Mouse (Mus musculus) hindbrain, embryonic 12.5 days (tissue): ENCODE measurements around the gene Syncrip. TPM values are rescaled to one million over a fixed set of nuclear protein-coding genes. Genes with fewer than 3 reads are reported as not detected.
A peak's percentile ranks its signal among the peaks of the same experiment; 100 is the strongest.
"Not testable (repeated sequence)": the region's sequence is repeated elsewhere in the genome, so short reads cannot be mapped to it uniquely, and the experiment has no call there.

Experiments used
- ATAC-seq: fragments of 200-750 bp; cut with Nextera tagmentation; 2 replicates; pipeline ENCODE4 v1.8.0; 2017; ENCODE audit warnings: moderate TSS enrichment; ENCODE audit not compliant: low FRiP score
- H3K27ac ChIP-seq: fragments of 300-500 bp; sonication (generic); 2 replicates; pipeline ENCODE4 v1.5.1; 2016; ENCODE audit warnings: mild to moderate bottlenecking
- H3K27me3 ChIP-seq: fragments of 300-500 bp; sonication (generic); 2 replicates; pipeline ENCODE4 v1.6.1; 2016; ENCODE audit warnings: mild to moderate bottlenecking
- H3K36me3 ChIP-seq: fragments of 300-500 bp; sonication (generic); 2 replicates; pipeline ENCODE4 v1.6.1; 2016; ENCODE audit warnings: mild to moderate bottlenecking
- H3K4me1 ChIP-seq: fragments of 300-500 bp; sonication (generic); 2 replicates; pipeline ENCODE4 v1.6.1; 2016
- H3K4me2 ChIP-seq: fragments of 300-500 bp; sonication (generic); replicated peaks from 2 replicates; pipeline ENCODE4 v1.6.1; 2016; ENCODE audit warnings: mild to moderate bottlenecking
- H3K4me3 ChIP-seq: fragments of 300-500 bp; sonication (generic); 2 replicates; pipeline ENCODE4 v1.5.1; 2016; ENCODE audit warnings: mild to moderate bottlenecking
- H3K9ac ChIP-seq: fragments of 300-500 bp; sonication (generic); 2 replicates; pipeline ENCODE4 v1.6.1; 2016; ENCODE audit warnings: mild to moderate bottlenecking, moderate library complexity
- H3K9me3 ChIP-seq: fragments of 300-500 bp; sonication (generic); replicated peaks from 2 replicates; pipeline ENCODE4 v1.6.1; 2016; ENCODE audit warnings: mild to moderate bottlenecking
- WGBS: fragments of 180-500 bp; shearing (Covaris S2); methylation state at CpG from one replicate; pipeline ENCODE4 v1.1.7; 2016; 5-methylcytosine and 5-hydroxymethylcytosine counted together
- polyA plus RNA-seq: library from polyadenylated mRNA; unstranded; fragments of >200 nt; fragmentation: Nextera tagmentation; extraction: Ambion mirVana; gene quantifications from 2 replicates; pipeline ENCODE4 v1.2.1, GENCODE M21; 2016

Syncrip gene
- polyA plus RNA-seq, 1 experiment from 2014 or later: 119 TPM

DNA sequence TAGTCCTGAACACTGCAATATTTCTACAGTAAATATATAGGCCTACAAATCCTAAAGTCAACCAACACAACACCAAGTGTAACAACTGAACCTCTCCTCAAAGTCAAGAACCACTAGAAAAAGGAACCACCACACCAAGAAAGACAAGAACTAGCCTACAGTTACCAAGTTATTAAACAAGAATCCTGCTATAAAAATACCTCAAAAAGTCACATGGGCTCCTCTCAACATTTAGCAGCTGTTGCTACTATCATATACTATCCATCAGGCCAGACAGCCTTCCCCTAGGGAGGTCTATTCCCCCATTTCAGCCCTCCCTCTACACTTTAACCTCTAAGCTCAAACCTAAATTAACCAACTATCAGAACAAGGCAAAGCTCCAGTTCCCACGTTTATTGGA, 2.3 kb downstream of the Syncrip start:
- H3K4me2 ChIP-seq: peak overlapping the region; percentile 77
- no peaks in the 10 kb centered on the region for H3K27me3 ChIP-seq
- H3K27ac ChIP-seq: no peak overlapping the region
- 6% methylated on average over 1 of the region's 1 CpGs for WGBS
- H3K9me3 ChIP-seq: no peaks in the 10 kb centered on the region
- H3K9ac ChIP-seq: peak overlapping the region; percentile 99
- peak overlapping the region; percentile 100 for H3K4me3 ChIP-seq
- H3K36me3 ChIP-seq: peaks cover 7% of the 10 kb centered on the region
- ATAC-seq: no peak
- H3K4me1 ChIP-seq: peaks cover 12% of the 10 kb centered on the region

DNA sequence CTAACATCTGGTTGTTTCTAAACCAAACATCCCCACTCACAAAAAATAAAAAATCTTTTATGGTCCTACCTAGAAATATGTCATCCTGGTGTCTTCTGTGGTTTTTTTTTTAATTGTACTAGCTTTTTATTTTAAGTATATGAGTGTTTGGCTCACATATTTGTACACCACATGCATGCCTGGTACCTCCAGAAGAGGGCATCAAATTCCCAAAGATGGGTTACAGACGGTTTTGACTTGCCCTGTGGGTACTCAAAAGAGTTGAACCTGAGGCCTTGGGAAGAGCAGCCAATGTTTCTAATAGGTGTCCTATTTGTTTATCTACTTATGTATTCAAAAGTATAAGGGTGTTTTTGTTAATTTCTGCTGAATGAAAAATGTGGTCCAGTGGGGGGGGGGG, 6.2 kb downstream of the Syncrip start:
- Histone ChIP-seq H3K9ac (no peak overlapping the region), H3K27ac (no peak overlapping the region), H3K4me2 (no peak overlapping the region), H3K4me1 (peaks cover 8% of the 10 kb centered on the region), H3K9me3 (no peaks in the 10 kb centered on the region), H3K36me3 (peaks cover 31% of the 10 kb centered on the region), H3K4me3 (no peak overlapping the region), H3K27me3 (no peaks in the 10 kb centered on the region)
- WGBS: 35% methylated on average over 1 of the region's 1 CpGs
- ATAC-seq: no peak

DNA sequence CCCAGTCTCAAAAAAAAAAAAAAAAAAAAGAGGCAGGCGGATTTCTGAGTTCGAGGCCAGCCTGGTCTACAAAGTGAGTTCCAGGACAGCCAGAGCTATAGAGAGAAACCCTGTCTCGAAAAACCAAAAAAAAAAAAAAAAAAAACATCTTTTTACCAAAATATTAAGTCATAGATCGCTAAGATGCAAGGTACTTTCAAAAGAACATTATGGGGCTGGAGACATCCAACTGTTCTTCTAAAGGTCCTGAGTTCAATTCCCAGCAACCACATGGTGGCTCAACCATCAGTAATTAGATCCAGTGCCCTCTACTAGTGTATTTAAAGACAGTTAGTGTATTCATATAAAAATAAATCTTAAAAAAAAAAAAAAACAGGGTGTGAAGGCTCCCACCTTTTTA, 21.4 kb downstream of the Syncrip start:
- H3K4me2 ChIP-seq, H3K4me1 ChIP-seq, H3K27me3 ChIP-seq, H3K4me3 ChIP-seq, H3K9ac ChIP-seq, ATAC-seq, H3K9me3 ChIP-seq, H3K27ac ChIP-seq: not testable (repeated sequence)
- 79% methylated on average over 2 of the region's 4 CpGs for WGBS
- peaks cover 42% of the 10 kb centered on the region for H3K36me3 ChIP-seq

DNA sequence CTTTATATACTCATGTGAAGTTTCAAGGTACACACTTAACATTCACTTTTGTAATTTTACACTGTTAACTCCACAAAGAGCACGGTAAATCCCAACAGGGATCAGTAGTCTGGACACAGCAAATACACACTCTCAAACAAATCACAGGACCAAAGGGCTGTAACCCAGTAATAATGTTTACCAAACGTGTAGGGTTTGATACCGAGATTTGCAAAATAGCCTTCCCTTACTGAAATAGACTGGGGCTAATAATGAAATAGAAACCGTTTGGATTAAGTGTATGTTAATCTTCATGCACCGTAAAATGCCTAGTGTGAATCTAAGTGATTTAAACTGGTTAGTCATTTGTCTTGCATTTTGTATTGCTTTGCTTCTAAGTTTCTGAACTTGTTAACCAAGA, 42.4 kb downstream of the Syncrip start:
- WGBS: 31% methylated on average over 5 of the region's 5 CpGs
- Histone ChIP-seq H3K4me2 (peak overlapping the region; percentile 90), H3K9ac (no peak overlapping the region)

DNA sequence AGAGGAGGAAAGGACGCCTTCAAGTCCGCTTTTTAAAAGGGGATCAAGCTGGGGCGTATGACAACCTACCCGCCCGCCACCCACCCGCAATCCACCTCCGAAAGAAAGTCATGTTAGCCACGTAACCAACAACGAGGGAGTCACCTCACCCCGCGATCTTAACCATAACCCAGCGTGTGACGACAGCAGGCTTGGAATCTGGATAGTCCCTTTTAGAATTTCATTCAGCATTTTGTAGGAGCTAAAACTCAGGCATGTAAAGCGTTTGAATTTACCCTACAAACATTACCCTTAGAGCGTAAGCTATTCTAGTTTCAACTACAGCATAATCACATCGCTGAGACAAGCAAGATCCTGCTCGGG, 43.2 kb downstream of the Syncrip start:
- no peaks in the 10 kb centered on the region for H3K27me3 ChIP-seq
- under 1% methylated on average over 17 of the region's 17 CpGs for WGBS
- H3K9ac ChIP-seq: peak overlapping the region; percentile 81
- ATAC-seq: no peak
- peak overlapping the region; percentile 71 for H3K4me3 ChIP-seq
- peak overlapping the region; percentile 90 for H3K4me2 ChIP-seq
- peak overlapping the region; percentile 88 for H3K27ac ChIP-seq
- no peaks in the 10 kb centered on the region for H3K9me3 ChIP-seq
- peaks cover 5% of the 10 kb centered on the region for H3K4me1 ChIP-seq
- H3K36me3 ChIP-seq: no peaks in the 10 kb centered on the region

More for the DNA sequence above, 42.4 kb downstream of the Syncrip start:
- Histone ChIP-seq H3K9me3 (no peaks in the 10 kb centered on the region), H3K4me3 (no peak overlapping the region), H3K4me1 (peaks cover 5% of the 10 kb centered on the region), H3K27me3 (no peaks in the 10 kb centered on the region), H3K27ac (no peak overlapping the region), H3K36me3 (0 out of 2 replicates have a peak, but pooled peaks cover 5% of the 10 kb centered on the region)
- no peak for ATAC-seq

DNA sequence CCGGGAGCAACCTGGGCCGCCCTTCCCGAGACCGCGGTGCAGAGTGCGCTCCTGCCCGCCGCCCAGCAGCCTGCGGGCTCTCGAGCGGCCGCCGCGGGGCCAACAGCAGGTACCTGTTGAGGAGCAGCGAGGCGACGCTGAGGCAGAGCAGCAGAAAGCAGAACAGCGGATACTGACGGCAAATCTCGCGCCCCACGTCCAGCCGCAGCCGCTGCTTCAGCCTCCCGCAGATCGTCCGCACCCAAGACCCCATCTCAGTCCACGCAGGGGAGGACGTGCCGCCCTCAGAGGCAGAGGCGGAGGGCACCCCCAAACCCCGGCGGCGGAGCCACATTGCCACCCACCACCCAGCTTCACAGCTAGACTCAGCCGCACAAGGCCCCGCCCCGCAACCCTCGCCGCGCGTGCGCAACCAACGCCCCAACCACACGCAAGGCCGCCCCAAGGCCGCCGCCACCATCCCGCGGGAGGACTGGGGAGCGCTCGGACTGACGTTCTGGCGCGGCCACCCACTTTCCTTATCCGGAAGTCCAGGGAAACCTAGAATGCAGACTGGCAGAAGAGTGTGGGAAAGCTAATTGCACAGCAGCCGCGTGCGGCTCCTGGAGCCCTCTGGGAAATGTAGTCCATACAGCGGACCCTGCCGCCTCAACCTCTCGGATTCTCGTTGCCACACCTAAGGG, 43.7 kb downstream of the Syncrip start, which contains the start of gene Snx14:
TSS of gene Snx14 (minus strand) at position 404 of the 683 bp plus-strand sequence.
- H3K27ac ChIP-seq: peak within 1 kb of the TSS; percentile 88
- H3K27me3 ChIP-seq: no peaks in the 10 kb centered on the region
- no peaks in the 10 kb centered on the region for H3K9me3 ChIP-seq
- H3K9ac ChIP-seq: peak within 1 kb of the TSS; percentile 81
- peaks cover 5% of the 10 kb centered on the region for H3K4me1 ChIP-seq
- ATAC-seq: peak; percentile 98
- peak within 1 kb of the TSS; percentile 71 for H3K4me3 ChIP-seq
- no peaks in the 10 kb centered on the region for H3K36me3 ChIP-seq
- H3K4me2 ChIP-seq: peak within 1 kb of the TSS; percentile 90
- WGBS: under 1% methylated on average over 62 of the region's 62 CpGs

DNA sequence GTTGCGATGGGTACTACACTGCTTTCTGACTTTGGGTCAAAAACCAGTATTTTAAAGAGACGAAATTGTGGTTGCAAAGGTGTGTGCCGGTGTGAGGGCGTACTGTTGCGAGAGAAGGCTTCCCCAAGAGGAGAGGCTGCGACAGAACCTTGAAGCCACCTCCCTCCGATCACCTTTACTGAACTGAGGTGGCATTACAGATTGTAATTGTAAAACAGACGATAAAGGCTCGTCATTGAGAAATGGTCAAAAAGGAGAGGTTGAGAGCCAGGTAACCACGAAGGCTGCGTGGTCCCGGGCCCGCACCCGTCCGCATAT, 44.2 kb downstream of the Syncrip start:
- Histone ChIP-seq H3K27me3 (no peaks in the 10 kb centered on the region), H3K4me1 (peaks cover 5% of the 10 kb centered on the region), H3K4me3 (peak overlapping the region; percentile 71), H3K9me3 (no peaks in the 10 kb centered on the region), H3K27ac (peak overlapping the region; percentile 88), H3K4me2 (peak overlapping the region; percentile 90), H3K36me3 (no peaks in the 10 kb centered on the region), H3K9ac (peak overlapping the region; percentile 81)
- 2% methylated on average over 15 of the region's 15 CpGs for WGBS
- ATAC-seq: peak; percentile 12; the same call in 1 of the 2 replicates

DNA sequence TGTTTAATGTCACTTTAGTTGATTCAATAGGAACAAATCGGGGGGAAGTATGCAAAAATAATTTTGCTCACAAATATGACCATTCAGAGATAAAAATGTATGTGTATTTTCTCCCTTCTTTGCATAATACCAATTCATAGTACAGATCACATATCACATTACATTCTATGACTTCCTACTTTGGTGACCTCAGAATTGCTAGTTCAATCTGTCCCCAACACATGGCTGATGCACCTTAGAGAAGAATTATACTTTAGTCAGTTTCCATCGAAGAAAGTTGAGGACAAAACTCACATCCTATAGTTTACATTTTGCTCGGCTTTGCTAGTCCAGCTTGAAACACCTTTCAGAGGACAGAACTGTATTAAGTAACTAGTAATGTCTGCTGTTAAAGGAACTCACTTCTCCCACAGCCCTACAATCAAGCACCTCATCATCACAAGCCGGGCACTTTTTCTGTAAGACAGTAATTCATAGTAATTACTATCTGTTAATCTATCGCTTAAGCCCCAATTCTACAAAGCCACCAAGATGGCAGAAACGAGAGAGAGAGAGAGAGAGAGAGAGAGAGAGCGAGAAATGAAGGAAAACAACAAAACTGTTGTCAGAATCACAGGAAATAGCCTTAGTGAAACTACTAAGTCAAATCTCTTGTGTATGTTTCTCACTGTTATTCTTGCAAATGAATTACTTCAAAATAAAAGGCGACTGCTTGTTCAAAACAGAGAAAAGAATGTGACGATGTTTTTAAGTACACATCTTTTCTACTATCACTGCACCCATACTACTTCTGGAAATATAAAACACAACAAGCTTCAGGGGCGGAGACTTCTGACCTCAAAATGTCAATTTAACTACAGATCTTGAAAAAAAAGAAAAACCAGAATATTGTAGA, 44.8 kb downstream of the Syncrip start:
- no peaks in the 10 kb centered on the region for H3K27me3 ChIP-seq
- H3K9ac ChIP-seq: peak overlapping the region; percentile 81
- no peaks in the 10 kb centered on the region for H3K36me3 ChIP-seq
- peaks cover 5% of the 10 kb centered on the region for H3K4me1 ChIP-seq
- WGBS: 62% methylated on average over 10 of the region's 10 CpGs
- H3K4me3 ChIP-seq: peak overlapping the region; percentile 71
- no peak for ATAC-seq
- H3K27ac ChIP-seq: no peak overlapping the region
- peak overlapping the region; percentile 90 for H3K4me2 ChIP-seq
- no peaks in the 10 kb centered on the region for H3K9me3 ChIP-seq

DNA sequence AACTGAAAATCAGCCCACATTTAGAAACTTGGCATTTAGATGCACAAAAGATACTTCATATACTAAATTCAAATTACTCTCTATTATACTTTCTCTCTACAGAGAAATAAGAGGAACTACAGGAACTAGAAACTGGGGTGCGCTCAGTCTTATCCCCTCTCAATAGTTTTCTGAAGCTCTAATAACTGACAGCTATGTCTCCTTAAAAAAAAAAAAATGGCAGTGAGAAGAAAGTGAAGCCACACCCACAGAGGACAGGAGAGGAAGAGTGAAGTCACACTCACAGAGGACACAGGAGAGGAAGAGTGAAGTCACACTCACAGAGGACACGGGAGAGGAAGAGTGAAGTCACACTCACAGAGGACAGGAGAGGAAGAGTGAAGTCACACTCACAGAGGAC, 58.0 kb downstream of the Syncrip start:
- ATAC-seq: no peak
- H3K4me3 ChIP-seq: no peak overlapping the region
- no peak overlapping the region for H3K4me2 ChIP-seq
- H3K9me3 ChIP-seq: no peaks in the 10 kb centered on the region
- 100% methylated on average over 2 of the region's 2 CpGs for WGBS
- H3K4me1 ChIP-seq: no peaks in the 10 kb centered on the region
- H3K27me3 ChIP-seq: no peaks in the 10 kb centered on the region
- 0 out of 2 replicates have a peak, but pooled peaks cover 7% of the 10 kb centered on the region for H3K36me3 ChIP-seq
- no peak overlapping the region for H3K27ac ChIP-seq
- H3K9ac ChIP-seq: no peak overlapping the region

DNA sequence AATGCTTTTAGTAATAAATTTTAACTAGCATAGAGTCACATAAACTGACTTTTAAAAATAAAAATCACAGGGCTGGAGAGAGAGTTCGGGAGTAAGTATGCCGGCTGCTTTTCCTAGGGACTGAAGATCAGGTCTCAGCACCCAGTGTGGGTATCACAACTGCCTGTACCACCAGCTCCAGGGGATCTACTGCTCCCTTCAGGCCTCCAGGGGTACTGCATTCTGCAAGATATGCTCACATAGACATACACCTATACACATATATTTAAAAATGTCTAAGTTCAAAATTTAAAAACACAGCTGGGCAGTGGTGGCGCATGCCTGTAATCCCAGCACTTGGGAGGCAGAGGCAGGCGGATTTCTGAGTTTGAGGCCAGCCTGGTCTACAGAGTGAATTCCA, 59.9 kb downstream of the Syncrip start:
- Histone ChIP-seq H3K9ac (no peak overlapping the region), H3K4me2 (no peak overlapping the region), H3K9me3 (no peaks in the 10 kb centered on the region), H3K36me3 (peaks cover 7% of the 10 kb centered on the region; the same call in 1 of the 2 replicates), H3K4me3 (no peak overlapping the region), H3K27ac (no peak overlapping the region), H3K4me1 (no peaks in the 10 kb centered on the region), H3K27me3 (no peaks in the 10 kb centered on the region)
- 97% methylated on average over 4 of the region's 4 CpGs for WGBS
- ATAC-seq: no peak

DNA sequence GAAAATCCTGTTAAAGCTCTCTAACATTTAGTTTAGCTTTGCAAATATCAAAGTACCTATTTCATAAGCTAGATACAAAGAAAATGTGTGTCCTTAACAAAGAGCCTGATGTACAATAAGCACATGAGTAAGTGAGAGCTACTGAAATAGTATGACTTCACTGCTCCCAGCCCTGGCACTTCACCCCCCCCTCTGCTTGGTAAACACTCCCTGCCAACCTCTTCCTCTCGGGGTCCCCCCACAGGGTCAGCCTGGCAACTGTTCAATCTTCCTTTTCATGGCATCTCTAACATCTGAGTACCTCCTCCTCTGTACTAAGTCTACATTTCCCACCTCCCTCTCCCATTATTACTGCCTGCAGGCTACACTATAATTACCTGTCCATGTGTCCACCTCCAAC, 65.6 kb downstream of the Syncrip start:
- H3K9ac ChIP-seq: no peak overlapping the region
- 80% methylated on average over 1 of the region's 1 CpGs for WGBS
- H3K27ac ChIP-seq: no peak overlapping the region
- no peaks in the 10 kb centered on the region for H3K4me1 ChIP-seq
- H3K27me3 ChIP-seq: no peaks in the 10 kb centered on the region
- no peak for ATAC-seq
- peaks cover 2% of the 10 kb centered on the region; the same call in 1 of the 2 replicates for H3K36me3 ChIP-seq
- H3K4me2 ChIP-seq: no peak overlapping the region
- no peaks in the 10 kb centered on the region for H3K9me3 ChIP-seq
- H3K4me3 ChIP-seq: no peak overlapping the region

DNA sequence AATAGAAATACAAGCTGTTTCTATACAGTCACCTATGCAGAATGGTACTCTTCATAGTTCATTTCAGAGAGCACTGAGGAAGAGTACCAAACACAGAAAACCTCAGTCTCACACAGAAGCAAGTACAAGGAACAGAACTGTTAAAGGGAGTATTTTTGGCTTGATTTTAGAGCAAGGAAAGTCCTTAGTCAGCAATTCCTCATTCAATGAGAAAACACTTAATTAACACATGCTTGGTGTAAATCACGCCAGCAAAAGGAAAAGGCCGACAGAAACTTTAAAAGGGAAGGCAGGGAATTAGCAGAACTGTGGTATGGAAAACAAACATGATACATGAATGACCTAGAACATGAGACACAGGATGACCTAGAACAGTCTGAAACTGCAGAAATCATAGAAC, 72.4 kb downstream of the Syncrip start:
- H3K9ac ChIP-seq: no peak overlapping the region
- H3K4me3 ChIP-seq: no peak overlapping the region
- H3K4me2 ChIP-seq: no peak overlapping the region
- H3K4me1 ChIP-seq: no peaks in the 10 kb centered on the region
- ATAC-seq: no peak
- no peaks in the 10 kb centered on the region for H3K9me3 ChIP-seq
- no peak overlapping the region for H3K27ac ChIP-seq
- H3K36me3 ChIP-seq: peaks cover 12% of the 10 kb centered on the region
- no peaks in the 10 kb centered on the region for H3K27me3 ChIP-seq
- 91% methylated on average over 2 of the region's 2 CpGs for WGBS
